Mouse (Mus musculus): Measurements from ENCODE around the gene Bcat2.

- TF ChIP-seq CTCF (IDR thresholded peaks at IDR 0.05; ENCODE audit: low read depth, low read length) (no peak), POLR2A (IDR thresholded peaks at IDR 0.05; ENCODE audit: borderline replicate concordance, low read depth, low read length) (no peak)
These were observed 55.5 kb downstream of the Bcat2 start for GRCm38 (mm10) chr7:45625481-45625880.

Measured in bone marrow macrophage, adult 2 months (primary cell).